Mouse (Mus musculus): ENCODE results near the gene Wfdc15b. TPM values are rescaled to one million over a fixed set of nuclear protein-coding genes. Genes with fewer than 3 reads are reported as not detected.
"Not testable (repeated sequence)": the region's sequence is repeated elsewhere in the genome, so short reads cannot be mapped to it uniquely, and the experiment has no call there.

Gene Wfdc15b
- polyA plus RNA-seq (2017; shearing (Covaris generic)), result not detected

DNA sequence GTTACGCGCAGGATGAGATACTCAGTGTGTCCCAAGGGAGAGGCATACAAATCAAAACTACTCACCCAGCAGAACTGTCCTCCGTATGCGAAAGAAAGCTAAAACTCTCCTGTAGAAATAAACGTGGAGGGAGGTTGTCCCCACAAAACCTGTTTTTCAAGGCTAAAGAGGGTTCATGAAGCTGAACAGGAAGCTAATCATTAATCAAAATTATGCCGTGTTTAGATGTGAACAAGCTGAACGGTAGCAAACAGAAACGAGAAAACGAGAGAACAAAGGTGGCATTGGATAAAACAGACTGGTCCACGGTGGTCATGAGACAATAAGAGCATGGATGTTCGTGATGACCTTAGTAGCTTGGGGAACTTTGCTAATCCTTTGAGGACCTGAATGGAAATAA lies at the start of gene Wfdc15b:
Gene Wfdc15b (minus strand): TSS at position 139 of the 400 bp plus-strand sequence.
- no peak for ATAC-seq

DNA sequence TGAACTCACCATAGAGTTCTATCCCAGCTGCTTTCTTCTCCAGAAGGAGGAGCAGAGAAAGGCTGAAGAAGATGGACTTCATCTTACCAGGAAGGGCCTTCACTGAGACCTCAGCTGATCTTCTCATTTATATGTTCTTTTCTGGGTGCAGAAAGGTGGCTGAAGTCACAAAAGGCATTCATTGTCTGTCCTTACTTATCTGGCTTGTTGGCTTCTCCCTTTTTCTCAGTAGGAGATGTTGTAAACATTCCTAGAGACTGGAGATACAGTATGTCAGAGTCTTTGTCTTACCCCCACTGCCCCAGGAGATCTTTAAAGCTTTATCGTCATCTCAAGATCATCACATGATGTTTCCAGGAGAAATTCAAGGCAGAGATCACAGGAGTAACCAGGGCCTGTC lies 35.1 kb upstream of the Wfdc15b start, which contains the start of gene Svs3b:
Gene Svs3b (minus strand): TSS at position 101 of the 400 bp plus-strand sequence.
- not testable (repeated sequence) for ATAC-seq

DNA sequence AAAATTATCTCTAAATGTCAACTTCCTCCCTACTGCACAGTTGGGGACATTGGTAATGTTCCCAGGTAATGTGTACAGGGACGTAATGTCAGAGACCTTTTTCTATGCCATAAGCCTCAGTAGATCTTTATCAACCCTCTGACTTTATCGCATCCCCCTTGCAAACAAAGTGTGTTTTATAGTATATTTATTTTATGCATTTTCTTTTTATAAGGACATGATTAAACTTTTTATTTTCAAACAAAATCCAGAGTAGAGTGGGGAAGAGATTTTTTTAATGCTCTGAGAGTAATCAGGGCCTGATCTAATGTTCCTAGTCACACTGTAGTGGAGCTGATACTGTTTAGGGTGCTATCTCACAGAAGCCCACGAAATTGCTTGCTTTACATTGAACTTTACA lies 16.9 kb upstream of the Wfdc15b start, which contains the start of gene Svs2:
Gene Svs2 (minus strand): TSS at position 101 of the 400 bp plus-strand sequence.
- no peak for ATAC-seq

DNA sequence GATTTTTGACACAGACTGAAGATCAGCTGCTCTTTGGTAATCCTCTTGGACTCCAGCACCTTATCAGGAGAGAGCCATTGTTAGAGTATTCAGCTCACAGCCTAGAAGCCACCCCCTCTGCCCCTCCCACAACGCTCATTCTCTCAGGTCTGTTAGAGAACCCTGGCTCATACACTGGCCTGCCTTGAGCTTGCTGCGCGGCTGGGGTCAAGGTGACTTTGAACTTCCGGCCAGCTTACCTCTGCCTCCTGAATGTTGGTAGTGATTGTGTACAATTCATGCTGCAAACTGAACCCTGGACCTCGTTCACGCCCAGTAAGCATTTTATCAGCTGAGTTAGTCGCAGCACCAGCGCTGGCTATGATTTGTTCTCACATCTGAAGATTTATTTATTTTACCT lies 11.2 kb upstream of the Wfdc15b start:
- ATAC-seq, result no peak

DNA sequence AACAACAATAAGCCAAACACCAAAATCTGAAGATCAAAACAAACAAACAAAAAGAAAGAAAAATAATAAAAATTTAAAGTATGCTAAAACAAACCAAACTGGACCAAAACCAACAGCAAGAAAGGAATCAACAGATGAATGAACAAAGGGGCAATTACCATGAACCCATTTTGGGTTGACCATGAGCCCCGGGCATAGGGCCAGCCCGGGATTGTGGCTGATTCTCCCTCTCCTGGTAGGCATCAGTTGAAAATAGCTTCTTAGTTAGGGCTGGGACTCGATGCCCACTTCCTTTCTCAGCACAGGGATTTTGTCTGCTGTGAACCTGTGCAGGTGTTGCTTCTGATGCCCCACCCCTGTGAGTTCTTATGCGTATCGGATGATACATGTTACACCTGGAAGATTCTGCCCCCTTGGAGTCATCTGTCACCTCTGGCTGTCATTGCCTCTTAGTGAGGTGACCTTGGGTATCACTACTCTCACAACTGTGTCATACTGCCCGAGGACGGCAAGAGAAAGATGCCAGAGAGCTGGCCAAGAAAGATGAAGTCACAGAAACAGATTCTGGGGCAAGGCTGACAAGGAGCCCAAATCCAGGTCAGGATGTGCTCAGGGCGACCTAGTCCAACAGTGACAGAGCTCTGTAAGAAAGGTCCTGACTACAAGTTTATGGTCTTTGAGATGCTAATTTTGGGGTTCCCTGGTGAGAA lies 7.1 kb upstream of the Wfdc15b start:
- no peak for ATAC-seq

DNA sequence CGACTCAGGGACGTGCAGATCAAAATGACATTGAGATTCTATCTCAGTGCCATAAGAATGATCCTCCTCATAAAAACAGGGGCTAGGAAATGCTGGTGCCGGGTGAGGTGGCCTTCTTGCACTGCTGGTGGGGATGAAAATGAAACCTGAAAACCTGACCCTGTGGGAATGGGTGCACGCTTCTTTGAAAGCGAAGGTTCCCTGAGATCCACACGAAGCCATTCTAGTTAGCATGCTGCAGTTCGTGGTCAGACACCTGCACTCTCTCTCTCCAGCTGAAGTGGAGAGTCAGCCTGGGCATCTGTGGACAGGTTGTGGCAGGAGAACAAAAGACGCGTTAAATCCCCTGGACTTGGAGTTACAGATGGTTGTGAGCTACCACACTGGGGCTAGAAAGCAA lies 2.2 kb downstream of the Wfdc15b start:
- no peak for ATAC-seq

DNA sequence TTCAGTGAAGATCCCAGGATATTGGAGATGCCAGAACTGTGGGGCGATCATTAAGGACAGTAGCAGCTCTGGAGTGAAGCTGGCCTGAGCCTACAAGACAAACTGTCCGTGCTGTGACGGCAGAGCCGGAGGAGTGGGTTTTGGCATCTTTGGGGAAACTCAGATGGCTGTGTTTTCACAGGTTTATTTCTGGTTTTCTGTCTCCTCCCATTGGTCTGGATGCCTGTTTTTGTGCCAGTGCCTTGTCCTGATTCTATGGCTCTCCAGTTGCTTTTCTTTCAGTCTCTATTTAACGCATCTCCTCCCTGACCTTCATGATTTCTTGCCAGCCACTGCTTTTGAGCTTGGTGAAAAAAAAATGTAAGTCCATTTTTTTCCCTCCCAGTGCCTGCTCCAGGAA lies 8.7 kb downstream of the Wfdc15b start:
- no peak for ATAC-seq

DNA sequence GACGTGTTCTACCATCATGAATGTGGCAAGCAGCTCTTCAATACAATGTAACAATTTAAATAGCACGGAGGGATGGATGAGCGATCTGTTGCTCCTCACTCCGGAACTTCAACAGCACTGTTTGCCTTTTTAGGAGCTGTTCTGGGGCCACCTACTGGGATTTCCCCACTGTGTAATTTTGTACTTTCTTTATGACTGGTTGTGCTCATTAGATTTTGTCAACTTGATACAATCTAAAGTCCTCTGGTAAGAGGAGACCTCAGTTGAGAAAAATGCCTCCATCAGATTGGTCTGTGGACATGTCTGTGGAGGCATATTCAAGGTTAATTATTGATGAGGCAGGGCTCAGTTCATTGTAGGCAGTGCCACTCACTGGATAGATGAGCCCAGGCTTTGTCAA lies 10.6 kb downstream of the Wfdc15b start:
- ATAC-seq, result peak; percentile 81

DNA sequence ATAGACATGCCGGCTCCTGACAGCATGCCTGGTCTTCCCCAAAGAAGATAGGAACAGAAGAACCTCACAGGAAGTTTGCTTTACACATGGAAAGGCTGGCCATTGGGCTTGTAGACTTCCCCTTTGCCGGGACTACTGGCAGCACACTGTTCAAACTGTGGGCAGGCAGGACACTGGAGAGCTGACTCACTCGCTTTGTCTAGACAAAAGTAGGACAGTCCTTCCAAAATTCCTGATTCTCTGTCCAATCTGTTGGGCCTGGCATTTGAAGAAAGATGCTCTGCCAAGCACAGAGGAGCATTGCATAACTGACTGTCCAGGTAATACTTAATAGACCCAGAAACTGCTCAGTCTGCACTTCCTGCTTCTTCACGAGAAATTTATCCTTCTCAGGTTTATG lies 14.8 kb downstream of the Wfdc15b start:
- no peak for ATAC-seq

DNA sequence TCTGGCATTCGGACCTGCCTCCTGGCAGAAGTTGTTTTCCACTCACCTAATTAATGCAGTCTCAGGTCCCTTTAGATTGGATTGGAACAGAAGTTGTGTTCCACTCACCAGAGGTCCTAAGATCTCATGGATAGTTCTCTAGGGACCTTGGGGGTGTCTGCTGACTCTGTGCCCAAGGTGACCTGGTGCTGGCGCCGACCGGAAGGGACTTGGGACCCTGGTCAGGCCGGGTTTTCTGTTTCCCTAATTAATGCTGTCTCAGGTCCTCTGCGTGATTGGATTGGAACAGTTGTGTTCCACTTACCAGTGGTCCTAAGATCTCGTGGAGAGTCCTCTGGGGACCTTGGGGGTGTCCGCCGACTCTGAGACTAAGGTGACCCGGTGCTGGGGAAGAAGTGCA lies 15.4 kb downstream of the Wfdc15b start:
- not testable (repeated sequence) for ATAC-seq

DNA sequence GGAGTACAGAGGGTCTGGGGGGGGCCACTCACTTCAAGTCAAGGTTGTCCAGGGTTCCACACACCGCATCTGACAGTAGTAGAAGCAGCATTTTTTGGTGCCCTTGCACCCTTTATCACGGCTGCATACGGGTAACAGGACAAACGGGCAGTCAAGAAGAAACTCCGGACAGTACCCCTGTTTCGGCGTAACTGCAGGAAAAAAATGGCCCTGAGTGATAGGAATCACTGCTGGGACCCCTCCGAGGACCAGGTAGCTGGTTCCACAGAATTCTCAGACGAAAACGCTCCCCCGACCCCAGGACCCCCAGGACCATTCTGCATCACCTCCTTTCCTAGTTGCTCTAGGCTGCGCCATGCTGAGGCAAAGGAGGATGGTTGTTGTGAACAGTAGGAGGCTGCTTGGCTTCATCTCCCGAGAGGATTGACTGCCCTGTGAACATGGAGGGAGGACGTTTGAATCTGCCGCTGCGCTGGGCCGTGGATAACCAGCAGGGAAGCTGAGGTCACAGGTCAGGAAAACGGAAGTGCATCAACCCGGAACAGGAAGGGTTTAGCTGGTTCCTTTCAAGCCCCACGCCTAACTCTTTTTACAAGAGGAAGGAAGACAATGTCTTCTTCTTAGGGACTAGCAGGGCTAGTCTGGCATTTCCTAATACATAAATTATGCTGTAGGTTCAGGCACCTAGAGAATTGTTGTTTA lies 21.7 kb downstream of the Wfdc15b start, which contains the start of gene Wfdc15a:
Gene Wfdc15a (minus strand): TSS at position 505 of the 702 bp plus-strand sequence.
- ATAC-seq, result no peak

DNA sequence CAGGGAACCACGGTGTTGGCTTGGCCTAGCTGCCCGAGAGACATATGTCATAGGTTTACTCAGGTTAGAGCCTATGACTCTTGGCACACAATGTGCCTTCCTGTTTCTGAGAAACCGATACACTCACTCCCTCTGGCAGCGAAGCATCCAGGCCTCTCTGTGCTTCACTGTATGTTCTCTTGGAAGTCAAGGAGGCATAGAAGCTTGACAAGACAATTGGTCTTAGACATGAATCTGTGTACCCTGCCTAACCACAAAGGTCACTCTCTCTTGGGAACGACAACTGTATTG lies 24.8 kb downstream of the Wfdc15b start:
- ATAC-seq, result no peak

DNA sequence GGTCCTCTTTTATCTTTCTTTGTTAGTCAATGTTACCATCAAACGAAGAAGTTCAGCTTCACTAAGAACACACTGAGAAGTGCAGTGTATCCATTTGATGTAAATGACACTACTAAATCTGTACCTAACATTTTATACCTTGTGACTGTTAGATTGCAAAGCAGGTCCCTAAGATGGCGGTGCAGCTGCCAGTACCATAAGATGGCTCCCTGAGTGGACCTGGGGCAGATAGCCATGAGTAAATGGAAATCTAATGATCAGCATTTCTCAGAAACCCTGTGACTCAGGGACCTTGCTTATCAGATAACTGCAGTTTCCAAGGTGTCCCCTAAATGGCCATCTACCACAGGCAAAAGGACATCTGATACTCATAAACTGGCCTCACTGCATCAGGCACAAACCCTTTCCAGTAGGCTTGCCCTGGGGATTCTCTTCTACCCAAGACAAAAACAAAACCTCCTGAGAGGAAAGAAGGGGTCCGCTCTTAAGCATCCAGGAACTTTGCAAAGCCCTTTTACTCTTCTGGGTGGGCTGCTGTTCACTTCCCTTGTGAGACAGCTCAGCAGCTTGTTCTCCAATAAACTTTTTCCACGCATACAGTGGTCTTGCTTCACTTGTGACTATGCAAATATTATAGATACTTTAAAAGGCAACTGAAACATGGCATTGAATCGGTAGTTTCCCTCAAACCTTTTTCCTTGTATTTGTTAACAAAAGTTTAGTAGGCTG lies 25.3 kb downstream of the Wfdc15b start:
- no peak for ATAC-seq

DNA sequence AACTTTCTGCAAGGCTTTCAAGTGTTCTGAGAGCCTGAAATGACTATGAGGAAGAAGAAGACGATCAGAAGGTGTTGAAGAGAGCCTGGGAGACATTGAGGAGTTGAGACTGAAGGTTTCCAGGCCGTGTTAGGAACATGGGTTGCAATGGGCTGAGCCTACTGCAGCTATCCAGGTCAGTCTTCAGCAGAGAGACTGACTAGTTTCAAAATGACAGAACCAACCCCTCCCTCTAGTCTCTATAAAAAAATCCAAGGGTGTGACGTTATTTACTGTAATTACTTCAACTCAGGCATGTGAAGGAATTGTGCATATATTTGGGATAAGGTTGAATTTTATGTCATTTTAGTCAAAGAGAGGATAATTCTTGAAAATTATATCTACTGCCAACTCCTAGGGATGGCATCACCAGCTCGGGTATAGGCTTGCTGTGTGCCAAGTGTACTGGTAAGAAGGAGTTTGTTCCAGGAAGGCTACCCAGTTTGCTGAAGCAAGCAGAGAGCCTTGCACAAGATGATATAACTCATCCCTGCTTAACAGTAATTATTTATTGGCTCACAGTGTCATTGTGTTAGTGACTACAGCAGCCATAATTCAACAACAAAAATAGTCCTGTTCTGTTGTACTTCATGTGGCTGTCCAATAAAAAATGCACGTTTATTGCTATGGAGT lies 26.4 kb downstream of the Wfdc15b start:
- no peak for ATAC-seq

DNA sequence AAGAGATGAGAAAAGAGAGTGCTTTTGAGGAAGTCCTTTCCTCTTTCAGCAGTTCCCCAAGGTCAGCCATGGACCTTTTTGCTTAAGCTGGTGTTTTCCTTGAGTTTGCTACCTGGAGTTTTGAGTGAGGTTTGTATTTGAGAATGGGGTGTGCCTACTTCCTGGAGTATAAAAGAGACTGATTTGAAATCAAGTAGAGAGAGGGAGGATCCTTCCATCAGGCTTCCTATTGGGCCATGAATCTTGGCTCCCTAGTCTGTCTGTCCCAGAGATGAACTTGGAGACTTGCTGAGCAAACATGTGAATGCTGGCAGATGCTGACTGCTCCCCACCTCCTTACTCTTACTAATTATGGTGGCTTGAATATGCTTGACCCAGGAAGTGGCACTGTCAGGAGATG lies 29.2 kb downstream of the Wfdc15b start:
- no peak for ATAC-seq

DNA sequence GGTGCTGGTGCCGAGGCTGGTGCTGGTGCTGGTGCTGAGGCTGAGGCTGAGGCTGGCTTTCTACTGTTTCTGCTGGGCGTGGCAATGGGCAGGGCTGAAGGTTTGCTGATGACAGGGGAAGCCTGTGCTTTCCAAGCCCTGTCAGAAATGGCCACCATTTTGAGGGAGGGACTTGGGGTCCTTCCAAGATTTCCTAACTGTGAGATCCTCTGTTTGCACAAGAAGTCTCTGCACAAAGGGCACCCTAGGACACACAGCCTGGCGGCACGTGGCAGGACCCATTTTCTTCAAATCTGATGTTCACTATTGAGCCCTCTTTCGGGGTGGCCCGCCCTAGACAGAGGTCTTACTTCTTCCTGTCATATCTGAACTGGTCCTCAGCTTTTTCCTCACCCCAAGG lies 30.9 kb downstream of the Wfdc15b start, which contains the start of gene Wfdc12:
Gene Wfdc12 (minus strand): TSS at position 33 of the 400 bp plus-strand sequence.
- no peak for ATAC-seq

DNA sequence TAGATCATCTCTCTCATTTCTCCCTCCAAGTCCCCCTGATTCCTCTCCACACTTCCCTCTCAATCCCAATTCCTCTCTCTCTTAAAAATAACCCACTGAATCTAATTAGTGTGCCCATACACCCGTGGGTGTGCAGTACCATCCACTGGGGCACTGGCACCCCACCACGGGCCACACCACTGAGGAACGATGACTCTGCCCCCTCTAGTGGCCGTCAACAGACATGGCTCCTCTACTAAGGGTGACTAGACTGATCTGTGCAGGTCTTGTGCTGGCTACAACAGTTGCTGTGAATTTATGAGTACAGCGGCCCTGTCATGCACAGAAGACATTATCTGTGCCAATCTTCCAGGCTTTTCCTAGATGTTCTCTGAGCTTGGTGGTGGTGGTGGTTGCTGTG lies 32.7 kb downstream of the Wfdc15b start:
- peak; percentile 41 for ATAC-seq

DNA sequence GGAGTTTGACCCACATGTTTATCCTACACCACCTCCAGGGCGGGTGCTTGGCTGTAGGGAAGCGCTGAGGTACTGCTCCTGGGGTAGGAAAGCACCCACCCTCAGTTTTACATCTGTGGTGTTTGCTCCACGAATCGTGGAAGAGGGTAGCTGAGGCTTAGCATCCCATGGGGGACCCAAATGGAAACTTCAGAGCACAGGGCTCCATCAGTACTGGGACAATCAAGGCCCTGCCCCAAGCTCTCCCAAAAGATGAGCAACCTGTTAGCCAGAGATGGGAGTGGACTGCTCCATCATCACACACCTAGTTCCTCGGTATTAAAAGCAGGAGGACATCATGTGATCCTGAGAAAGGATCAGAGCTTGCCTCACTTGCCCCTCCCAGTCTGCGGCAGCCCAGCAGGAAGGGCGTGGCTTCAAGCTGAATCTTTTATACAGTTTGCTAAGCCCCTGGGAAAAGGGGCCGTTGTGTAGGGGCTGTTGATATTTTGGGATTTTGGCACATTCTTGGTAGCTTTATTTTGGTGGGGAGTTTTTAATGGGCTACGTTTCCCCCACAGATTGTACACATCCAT lies 37.2 kb downstream of the Wfdc15b start:
- no peak for ATAC-seq

DNA sequence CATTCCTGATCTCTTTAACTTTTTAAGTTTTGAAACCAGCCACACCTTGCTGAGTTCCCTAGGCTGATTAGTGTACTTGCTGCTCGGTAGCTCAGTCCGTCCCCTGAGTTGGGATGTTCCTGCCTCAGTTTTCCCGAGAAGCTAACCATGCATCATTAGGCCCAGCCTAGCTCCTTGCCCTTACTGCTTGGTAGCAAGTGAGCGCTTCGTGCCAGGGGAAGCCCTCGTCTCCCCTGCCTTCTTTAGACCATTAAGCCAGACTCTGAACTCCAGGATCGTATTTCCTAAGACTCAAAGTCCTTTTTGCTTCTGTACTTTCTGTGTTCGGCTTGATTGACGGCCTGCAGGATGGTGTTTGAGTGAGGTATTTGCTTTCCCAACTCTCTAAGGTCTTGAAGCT lies 38.1 kb downstream of the Wfdc15b start:
- no peak for ATAC-seq

DNA sequence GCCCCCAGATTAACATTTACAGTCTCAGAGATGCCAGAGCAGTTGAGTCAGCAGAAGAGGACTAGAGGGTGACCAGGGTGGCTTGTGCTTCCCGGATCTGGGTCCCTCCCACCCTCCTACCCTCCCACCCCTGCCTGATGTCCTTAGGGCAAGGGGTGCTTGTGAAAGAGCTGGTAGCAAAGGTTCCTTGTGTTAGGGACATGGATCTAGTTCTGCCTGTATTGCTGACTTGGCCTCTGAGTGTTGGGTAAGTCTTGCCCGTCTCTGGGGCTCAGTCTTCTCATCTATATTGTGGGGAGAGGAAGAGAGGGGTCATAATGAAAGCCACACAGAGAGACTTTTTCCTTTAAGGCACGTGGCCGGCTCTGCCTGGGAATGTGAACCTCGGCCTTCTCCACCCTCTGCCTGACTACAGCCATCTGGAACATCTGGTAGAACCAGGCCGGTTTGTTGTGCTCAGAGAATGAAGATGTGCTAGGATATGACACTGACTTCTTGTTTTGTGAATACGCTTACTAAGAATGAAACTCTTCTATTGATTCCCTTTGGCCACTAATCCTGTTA lies 38.7 kb downstream of the Wfdc15b start, which contains the start of gene Wfdc5:
Gene Wfdc5 (minus strand): TSS at position 51 of the 564 bp plus-strand sequence.
- ATAC-seq, result no peak

DNA sequence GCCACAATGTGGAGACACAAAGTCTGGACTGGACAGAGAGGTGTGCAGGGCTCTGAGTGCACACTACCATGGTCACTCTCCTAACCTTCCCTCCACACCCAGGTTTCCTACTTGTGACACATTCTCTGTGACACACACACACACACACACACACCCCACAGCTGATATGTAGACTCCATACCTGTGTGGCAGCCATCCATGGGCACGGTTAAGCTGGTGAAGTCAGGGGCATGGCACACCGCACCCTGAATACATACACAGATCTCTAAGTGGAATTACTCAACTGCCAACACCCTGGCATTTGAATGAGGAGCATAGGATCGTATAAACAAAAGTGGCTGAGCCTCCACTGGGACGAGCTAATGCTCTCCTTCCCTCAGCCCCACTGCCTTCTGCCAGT lies 40.7 kb downstream of the Wfdc15b start:
- no peak for ATAC-seq

DNA sequence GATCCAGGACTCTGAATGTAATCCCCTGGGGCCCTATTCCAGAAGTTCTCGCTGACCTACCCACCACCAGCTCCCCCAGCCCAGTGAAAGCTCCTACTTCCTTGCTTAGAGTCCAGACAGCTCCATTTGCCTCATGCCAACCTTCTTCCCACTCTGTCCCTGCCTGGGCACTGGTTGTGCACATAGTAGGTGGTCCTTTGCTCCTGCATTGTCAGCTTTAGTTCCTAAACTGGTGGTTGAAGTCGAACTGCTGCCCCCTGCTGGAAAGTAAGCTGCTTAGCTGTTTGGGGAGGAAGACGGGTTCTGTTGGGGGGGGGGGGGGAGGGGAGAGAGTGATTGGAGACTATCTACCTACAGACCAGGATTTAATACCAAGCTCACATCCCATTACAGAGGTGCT lies 41.3 kb downstream of the Wfdc15b start:
- no peak for ATAC-seq

Data from CD4-positive, CD25-positive, alpha-beta regulatory T cell, adult 4 months (primary cell).